ENCODE assay signal across 32 mouse cellular contexts in genomic region chr11:72760781-72761180, GRCm38 (mm10).
"Had no signal": no experiment of that assay in that cellular context is flagged by ENCODE, and none has a peak within 500 bp of the region (broad histone marks: within the 10 kb centered on the region; RNA-seq: fewer than 3 reads in every experiment).

No protein-coding gene starts in this region.

- DNase-seq: left cerebral cortex, postnatal 4 days; liver; liver, embryonic 13.5 days; liver, postnatal 0 days; lung, adult 18-20 months; lung, adult 2 months; lung, embryonic 14.5 days; lung, postnatal 10 days; lung, postnatal 14 days; lung, postnatal 36 days; lung, postnatal 4 days; midbrain, embryonic 14.5 days had no signal

- H3K27me3 ChIP-seq: limb, embryonic 12.5 days; limb, embryonic 13.5 days; limb, embryonic 15.5 days; liver, embryonic 12.5 days; liver, embryonic 13.5 days; liver, embryonic 15.5 days; lung, embryonic 15.5 days; megakaryocyte, embryonic 14.5 days; midbrain, embryonic 12.5 days; midbrain, embryonic 13.5 days; midbrain, embryonic 15.5 days had no signal

- ATAC-seq: liver, embryonic 12.5 days; liver, postnatal 0 days; lung, postnatal 0 days; midbrain, embryonic 13.5 days; midbrain, embryonic 15.5 days; midbrain, embryonic 16.5 days had no signal

- H3K9me3 ChIP-seq: limb, embryonic 10.5 days; limb, embryonic 12.5 days; limb, embryonic 13.5 days; limb, embryonic 15.5 days; liver, embryonic 12.5 days; liver, embryonic 13.5 days; liver, embryonic 15.5 days; lung, embryonic 15.5 days; megakaryocyte, embryonic 14.5 days; midbrain, embryonic 10.5 days; midbrain, embryonic 12.5 days; midbrain, embryonic 13.5 days; midbrain, embryonic 15.5 days had no signal

- H3K27ac ChIP-seq: left cerebral cortex, adult 2 months; limb, embryonic 10.5 days; limb, embryonic 12.5 days; limb, embryonic 13.5 days; limb, embryonic 15.5 days; liver, embryonic 12.5 days; liver, embryonic 13.5 days; liver, embryonic 14.5 days; liver, embryonic 15.5 days; lung, embryonic 15.5 days; macrophage; midbrain, embryonic 10.5 days; midbrain, embryonic 12.5 days; midbrain, embryonic 13.5 days; midbrain, embryonic 15.5 days had no signal

- H3K4me3 ChIP-seq: left cerebral cortex, adult 2 months; limb, embryonic 10.5 days; limb, embryonic 12.5 days; limb, embryonic 13.5 days; limb, embryonic 15.5 days; liver, embryonic 12.5 days; liver, embryonic 13.5 days; liver, embryonic 15.5 days; lung, embryonic 15.5 days; megakaryocyte, embryonic 14.5 days; midbrain, embryonic 10.5 days; midbrain, embryonic 12.5 days; midbrain, embryonic 13.5 days; midbrain, embryonic 15.5 days; myocyte had no signal

- H3K4me1 ChIP-seq: limb, embryonic 10.5 days; limb, embryonic 12.5 days; limb, embryonic 13.5 days; limb, embryonic 15.5 days; liver, embryonic 12.5 days; liver, embryonic 13.5 days; liver, embryonic 15.5 days; lung, embryonic 15.5 days; midbrain, embryonic 10.5 days; midbrain, embryonic 12.5 days; midbrain, embryonic 13.5 days; midbrain, embryonic 15.5 days had no signal

- H3K4me2 ChIP-seq: limb, embryonic 12.5 days; limb, embryonic 13.5 days; limb, embryonic 15.5 days; liver, embryonic 11.5 days; liver, embryonic 12.5 days; liver, embryonic 13.5 days; liver, embryonic 15.5 days; lung, embryonic 14.5 days; lung, embryonic 15.5 days; midbrain, embryonic 11.5 days; midbrain, embryonic 12.5 days; midbrain, embryonic 13.5 days; midbrain, embryonic 15.5 days had no signal

- H3K9ac ChIP-seq: limb, embryonic 12.5 days; limb, embryonic 13.5 days; limb, embryonic 15.5 days; liver, embryonic 12.5 days; liver, embryonic 13.5 days; liver, embryonic 14.5 days; liver, embryonic 15.5 days; liver, postnatal 0 days; lung, embryonic 14.5 days; lung, embryonic 15.5 days; midbrain, embryonic 12.5 days; midbrain, embryonic 13.5 days; midbrain, embryonic 15.5 days had no signal
